Mouse (Mus musculus) left cerebral cortex, postnatal 10 days (tissue): ENCODE data around the gene Kif17. TPM values are rescaled to one million over a fixed set of nuclear protein-coding genes. Genes with fewer than 3 reads are reported as not detected.

Experiments
- DNase-seq, 2 experiments: peaks; one replicate each; pipeline ENCODE4 v3.0.0; 2021 to 2022; ENCODE audit warnings: low spot score in 2 of 2, mixed read lengths in 1 of 2; ENCODE audit errors: extremely low spot score in 1 of 2
- intact Hi-C: fragments of 180-260 bp; cut with DNase I; formaldehyde crosslinking; loops from one replicate; pipeline ENCODE4 v1.15.1; 2025
- microRNA-seq: library from miRNA; unstranded; fragments of <30 nt; microRNA quantifications from one replicate; pipeline ENCODE4 v1.2.0, GENCODE M21; 2022
- total RNA-seq, 2 experiments: library from RNA; stranded (reverse); gene quantifications; 2 replicates each; pipeline ENCODE4 v1.2.3; 2021

Gene Kif17
- total RNA-seq, 2 experiments from 2014 or later = 15.1 to 15.4 TPM

GRCm38 (mm10) chr4:138327891-138328470 is 77.7 kb downstream of the Kif17 start:
- intact Hi-C loops = loop anchor here (5.0 kb wide), 1 partner anchor 49 kb away; no protein-coding TSS in a partner anchor
- no peak for DNase-seq

DNA sequence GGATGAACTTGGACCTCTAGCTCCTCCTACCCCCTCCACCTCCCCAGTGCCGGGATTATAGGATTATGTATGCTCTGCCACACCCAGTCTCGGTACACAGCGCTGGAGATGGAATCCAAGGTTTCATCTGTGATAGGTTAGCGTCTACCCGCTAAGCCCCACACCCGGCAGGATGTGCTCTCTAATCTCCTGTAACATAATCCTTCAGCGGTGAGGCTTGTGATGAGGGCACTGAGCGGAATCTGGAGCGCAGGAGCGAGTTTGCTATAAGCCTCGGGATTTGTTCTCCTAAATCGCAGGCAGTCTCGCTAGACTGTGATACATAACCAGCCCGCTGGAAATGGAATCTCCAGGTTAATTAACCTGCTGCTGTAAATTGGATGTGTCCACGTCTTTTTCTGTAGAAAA is 80.0 kb downstream of the Kif17 start:
- no peak for DNase-seq
- intact Hi-C loops = no loop called here

DNA sequence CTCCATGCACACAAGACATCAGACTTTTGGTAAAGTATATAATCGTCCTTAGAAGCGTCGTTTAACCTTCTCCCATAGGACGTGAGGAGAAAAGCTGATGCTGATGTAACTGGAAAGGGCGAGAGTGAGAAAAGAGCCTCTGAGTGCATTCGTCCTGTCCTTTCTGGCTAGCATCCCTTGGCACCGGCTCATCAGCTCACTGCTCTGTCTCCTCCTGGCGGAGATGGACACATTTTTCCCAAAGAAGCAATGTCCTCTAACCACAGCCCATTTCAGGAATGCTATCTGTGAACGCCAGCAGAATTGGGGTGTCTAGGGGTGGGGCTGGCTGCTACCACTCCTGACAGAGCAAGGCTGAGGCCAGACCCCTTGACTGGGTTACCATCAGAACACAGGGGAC is 81.4 kb downstream of the Kif17 start:
- no peak for DNase-seq
- intact Hi-C loops = no loop called here

GRCm38 (mm10) chr4:138333135-138333534 is 82.9 kb downstream of the Kif17 start:
- intact Hi-C loops = no loop called here
- DNase-seq = no peak

DNA sequence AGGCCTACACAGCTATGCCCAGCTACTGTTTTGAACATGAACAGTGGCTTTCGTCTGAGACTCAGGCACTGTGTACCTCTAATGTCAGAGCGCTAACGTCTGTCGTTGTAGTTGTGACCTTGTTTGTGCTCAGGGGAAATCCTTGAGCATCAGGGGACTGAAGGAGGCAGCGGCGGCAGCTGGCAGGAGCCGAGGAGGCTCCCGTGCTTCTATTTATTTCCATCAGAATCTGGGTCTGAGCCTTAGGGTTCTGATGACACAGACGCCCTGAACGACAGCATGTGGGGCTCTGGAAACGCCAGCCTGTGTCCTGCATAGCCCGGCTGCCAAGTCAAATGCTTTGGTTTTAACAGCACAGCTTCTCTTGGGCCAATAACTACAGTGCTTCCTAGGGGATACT is 84.8 kb downstream of the Kif17 start:
- DNase-seq = no peak
- intact Hi-C loops = no loop called here

GRCm38 (mm10) chr4:138335648-138336047 is 85.4 kb downstream of the Kif17 start:
- no peak for DNase-seq
- intact Hi-C loops = no loop called here

- intact Hi-C loops = no loop called here
These were observed 86.6 kb downstream of the Kif17 start for GRCm38 (mm10) chr4:138336876-138337275.

DNA sequence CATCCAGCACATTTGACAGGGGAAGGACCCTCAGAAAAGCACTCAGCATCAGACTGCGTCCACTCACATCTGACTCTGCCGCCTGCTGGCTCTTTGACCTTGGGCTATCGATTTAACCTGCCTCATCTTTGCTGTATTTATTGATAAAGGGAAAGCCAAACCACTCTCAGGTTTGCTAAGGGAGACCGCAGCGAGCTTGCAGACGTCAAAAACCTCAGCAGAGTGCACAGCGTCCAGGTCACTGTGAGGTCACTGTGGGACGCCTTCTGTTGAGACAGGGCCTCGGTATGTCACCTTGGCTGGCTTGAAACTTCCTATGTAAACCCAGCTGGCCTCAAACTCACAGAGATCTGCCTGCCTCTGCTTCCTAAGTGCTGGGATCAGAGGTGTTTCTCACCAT is 87.1 kb downstream of the Kif17 start:
- intact Hi-C loops = no loop called here
- no peak for DNase-seq

More at GRCm38 (mm10) chr4:138336876-138337275, 86.6 kb downstream of the Kif17 start:
- no peak for DNase-seq

GRCm38 (mm10) chr4:138339963-138340362 is 89.7 kb downstream of the Kif17 start:
- no peak for DNase-seq
- intact Hi-C loops = no loop called here

- intact Hi-C loops = no loop called here
- no peak for DNase-seq
These were observed 91.2 kb downstream of the Kif17 start for GRCm38 (mm10) chr4:138341393-138341792.

DNA sequence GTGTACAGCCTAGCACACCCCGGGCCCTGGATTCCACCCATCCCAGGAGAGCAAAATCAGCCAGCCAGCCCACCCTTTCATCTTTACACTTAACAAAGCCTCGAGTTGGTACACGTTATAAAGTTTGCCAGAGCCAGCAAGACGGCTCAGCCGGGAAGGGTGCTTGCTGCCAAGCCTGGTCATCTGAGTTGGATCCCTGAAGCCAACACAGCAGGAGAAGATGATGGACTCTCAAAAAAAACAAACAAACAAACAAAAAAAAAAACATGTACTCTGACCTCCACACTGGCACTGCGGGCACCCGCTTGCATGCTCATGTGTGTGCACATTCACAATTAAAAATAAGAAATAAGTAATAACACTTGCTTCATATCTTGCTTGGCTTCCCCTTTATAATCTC is 91.8 kb downstream of the Kif17 start:
- DNase-seq = no peak

GRCm38 (mm10) chr4:138342778-138343177 is 92.5 kb downstream of the Kif17 start:
- intact Hi-C loops = no loop called here
- DNase-seq = no peak

More for the DNA sequence above, 91.8 kb downstream of the Kif17 start:
- intact Hi-C loops = no loop called here

DNA sequence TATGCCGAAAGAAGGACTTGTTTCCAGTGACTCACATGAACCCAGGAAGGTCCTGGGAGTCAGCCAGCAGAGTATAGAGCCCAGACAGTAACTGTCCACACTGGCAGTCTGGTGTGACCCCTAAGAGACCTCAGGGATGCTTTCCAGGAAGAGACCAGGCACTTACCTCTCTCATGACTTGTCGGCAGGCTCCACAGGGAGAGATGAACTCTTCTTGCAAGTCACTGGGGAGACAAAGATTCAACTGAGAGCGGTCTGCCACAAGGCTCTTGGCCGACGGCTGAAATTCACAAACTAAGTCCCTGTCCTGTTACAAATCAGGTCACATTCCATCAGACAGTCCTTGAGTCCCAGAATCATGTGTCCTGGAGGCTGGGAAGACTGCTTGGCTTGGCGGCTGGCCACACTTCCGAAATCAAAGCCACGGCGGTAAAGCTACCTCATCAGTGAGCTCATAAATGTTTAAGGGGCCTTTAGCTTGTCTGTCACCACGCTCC is 93.2 kb downstream of the Kif17 start:
- DNase-seq = peak in 1 of 2 experiments; percentile 57

DNA sequence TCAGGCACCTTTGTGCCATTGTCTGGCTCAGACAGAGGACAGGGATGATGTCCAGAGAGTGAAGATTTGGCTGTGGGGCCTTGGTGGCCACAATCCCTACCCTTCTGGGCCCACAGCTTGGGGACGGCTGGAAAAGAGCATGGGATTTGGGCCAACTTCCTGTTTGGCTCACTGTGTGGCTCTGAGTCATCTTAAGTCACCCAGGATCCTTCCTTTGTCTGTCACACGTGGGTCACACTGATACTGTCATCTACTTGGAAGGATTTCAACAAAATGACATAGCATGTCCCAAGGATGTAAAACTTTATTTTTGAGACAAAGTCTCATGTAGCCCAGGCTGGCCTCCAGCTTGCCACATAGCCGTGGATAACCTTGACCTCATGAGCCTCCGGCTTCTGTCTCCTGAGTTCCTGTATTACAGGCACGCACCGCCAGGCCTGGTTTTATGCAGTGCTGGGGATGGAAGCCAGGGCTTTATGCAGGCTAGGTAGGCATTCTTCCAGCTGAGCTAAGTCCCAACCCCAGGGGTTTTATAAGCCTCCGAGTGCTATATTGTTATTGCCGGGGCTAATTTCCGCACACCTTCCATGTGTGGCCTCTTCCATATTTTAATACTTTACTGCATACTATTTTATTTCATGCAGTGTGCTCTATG is 94.8 kb downstream of the Kif17 start:
- DNase-seq = no peak
- intact Hi-C loops = no loop called here

More for the DNA sequence above, 93.2 kb downstream of the Kif17 start:
- intact Hi-C loops = no loop called here

DNA sequence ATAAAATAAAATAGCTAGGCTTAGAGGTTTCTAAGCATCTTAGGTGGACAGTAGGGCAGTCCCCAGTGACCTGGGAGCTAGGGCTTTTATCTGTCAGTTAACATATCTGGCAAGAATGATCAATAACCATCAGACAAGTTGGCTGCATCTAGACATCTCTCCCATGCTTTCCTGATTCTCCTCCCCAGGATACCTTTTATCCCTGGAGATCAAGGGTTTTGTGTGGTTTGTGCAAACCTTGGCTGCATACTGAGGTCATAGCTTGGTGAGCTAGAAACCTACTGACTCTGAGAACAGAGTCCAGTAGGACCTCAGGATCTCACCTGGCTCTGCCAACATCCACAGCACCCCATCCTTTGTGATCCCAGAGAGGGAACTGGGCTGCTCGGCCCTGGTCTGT is 97.0 kb downstream of the Kif17 start:
- DNase-seq = no peak
- intact Hi-C loops = no loop called here

GRCm38 (mm10) chr4:138348716-138349115 is 98.5 kb downstream of the Kif17 start:
- intact Hi-C loops = no loop called here
- no peak for DNase-seq

Small RNAs within 50 kb of the gene (microRNA-seq; reads per million reads assigned to microRNA genes)
- gene Gm27646 (1.1 reads per million), gene Mir7019 (17.2 reads per million, percentile 37 among the genes with 10 or more reads in this experiment)

Other genes with a start within 250 kb of the Kif17 start
- 100 to 1,000 TPM; 153 to 154 TPM for gene Hp1bp3, start 34.1 kb upstream of the Kif17 start, total RNA-seq
- gene Sh2d5, start within 50 bp of the Kif17 start, total RNA-seq = 10 to 100 TPM; 21.1 to 22.0 TPM
- 100 to 1,000 TPM; 112 to 114 TPM for gene Ddost, start 54.3 kb downstream of the Kif17 start, total RNA-seq
- 100 to 1,000 TPM; 148 to 152 TPM for gene Pink1, start 75.9 kb downstream of the Kif17 start, total RNA-seq
- 1 to 10 TPM; 2.0 to 3.4 TPM for gene Cda, start 117.6 kb downstream of the Kif17 start, total RNA-seq
- gene Fam43b, start 146.1 kb downstream of the Kif17 start, total RNA-seq = 10 to 100 TPM; 33.5 to 39.5 TPM
- 10 to 100 TPM; 41.9 to 46.8 TPM for gene Mul1, start 184.2 kb downstream of the Kif17 start, total RNA-seq
- 100 to 1,000 TPM; 377 to 385 TPM for gene Camk2n1, start 203.9 kb downstream of the Kif17 start, total RNA-seq